Mouse (Mus musculus) layer of hippocampus, adult 8-10 months (tissue): ENCODE results near the gene Mob3b. TPM values are rescaled to one million over a fixed set of nuclear protein-coding genes. Genes with fewer than 3 reads are reported as not detected.

ENCODE experiments used
- DNase-seq, 2 experiments: peaks; one replicate each; pipeline ENCODE4 v3.0.0; 2022; ENCODE audit warnings: low spot score in 2 of 2
- total RNA-seq, 4 experiments: library from RNA; stranded (reverse); gene quantifications; 2 replicates each; pipeline ENCODE4 v1.2.4; 2022

Mob3b gene
- total RNA-seq, 4 experiments from 2014 or later, result 5.6 to 7.2 (median 6.3) TPM

GRCm38 (mm10) chr4:35005068-35005769 lies 152.1 kb downstream of the Mob3b start:
- no peak for DNase-seq

- DNase-seq, result no peak
Measured at GRCm38 (mm10) chr4:35004473-35004872, 152.8 kb downstream of the Mob3b start.

GRCm38 (mm10) chr4:35003550-35004326 lies 153.5 kb downstream of the Mob3b start:
- DNase-seq, result no peak

- no peak for DNase-seq
Measured at GRCm38 (mm10) chr4:34996616-34997015, 160.7 kb downstream of the Mob3b start.

- DNase-seq, result no peak
Measured at GRCm38 (mm10) chr4:34993639-34993975, 163.7 kb downstream of the Mob3b start.

- no peak for DNase-seq
Measured at GRCm38 (mm10) chr4:34992866-34993638, 164.2 kb downstream of the Mob3b start.

GRCm38 (mm10) chr4:34991891-34992865 lies 165.1 kb downstream of the Mob3b start:
- DNase-seq, result no peak

- DNase-seq, result no peak
Measured at GRCm38 (mm10) chr4:34991116-34991515, 166.2 kb downstream of the Mob3b start.

GRCm38 (mm10) chr4:34990659-34991058 lies 166.6 kb downstream of the Mob3b start:
- no peak for DNase-seq

GRCm38 (mm10) chr4:34987568-34987967 lies 169.7 kb downstream of the Mob3b start:
- no peak for DNase-seq

GRCm38 (mm10) chr4:34987109-34987508 lies 170.2 kb downstream of the Mob3b start:
- DNase-seq, result no peak

GRCm38 (mm10) chr4:34986647-34987046 lies 170.6 kb downstream of the Mob3b start:
- DNase-seq, result no peak

GRCm38 (mm10) chr4:34984377-34984776 lies 172.9 kb downstream of the Mob3b start:
- no peak for DNase-seq

GRCm38 (mm10) chr4:34983511-34983910 lies 173.8 kb downstream of the Mob3b start:
- DNase-seq, result no peak

GRCm38 (mm10) chr4:34981301-34982172 lies 175.7 kb downstream of the Mob3b start:
- DNase-seq, result no peak

GRCm38 (mm10) chr4:34980461-34981039 lies 176.7 kb downstream of the Mob3b start:
- peak; percentile 47 to 51 for DNase-seq

GRCm38 (mm10) chr4:34976916-34977702 lies 180.2 kb downstream of the Mob3b start:
- no peak for DNase-seq

GRCm38 (mm10) chr4:34976331-34976778 lies 180.9 kb downstream of the Mob3b start:
- peak; percentile 37 to 68 for DNase-seq

- no peak for DNase-seq
Measured at GRCm38 (mm10) chr4:34974795-34975194, 182.5 kb downstream of the Mob3b start.
